Mouse (Mus musculus) embryonic fibroblast, embryonic 13.5 days (primary cell): ENCODE data around the gene Rsph9. TPM values are rescaled to one million over a fixed set of nuclear protein-coding genes. Genes with fewer than 3 reads are reported as not detected.

Experiments
- H3K27ac ChIP-seq: 2 replicates; pipeline ENCODE4 v1.5.1; 2012; ENCODE audit warnings: low read length, control low read depth, inconsistent platforms; ENCODE audit not compliant: insufficient read depth
- H3K4me1 ChIP-seq: 2 replicates; pipeline ENCODE4 v1.6.1; 2011; ENCODE audit warnings: low read length; ENCODE audit not compliant: control insufficient read depth, insufficient read depth
- H3K4me3 ChIP-seq: 2 replicates; pipeline ENCODE4 v1.5.1; 2011; ENCODE audit warnings: mild to moderate bottlenecking, control low read depth, low read length; ENCODE audit not compliant: insufficient read depth
- CTCF ChIP-seq: IDR thresholded peaks from 2 replicates; pipeline ENCODE4 v1.5.1; 2011; ENCODE audit warnings: mild to moderate bottlenecking, control low read depth, low read length, moderate library complexity, borderline replicate concordance; ENCODE audit not compliant: insufficient read depth
- POLR2A ChIP-seq: IDR thresholded peaks from 2 replicates; pipeline ENCODE4 v1.6.1; 2011; ENCODE audit warnings: low read depth, mild to moderate bottlenecking, control low read depth, low read length, moderate library complexity
- polyA plus RNA-seq: library from polyadenylated mRNA; stranded (reverse); fragments of >200 nt; gene quantifications from 2 replicates; pipeline ENCODE4 v1.2.4, GENCODE M21; 2011; ENCODE audit warnings: low read depth; ENCODE audit not compliant: missing spikeins, insufficient read length

Gene Rsph9
- polyA plus RNA-seq, 1 experiment, result 3.4 TPM

DNA sequence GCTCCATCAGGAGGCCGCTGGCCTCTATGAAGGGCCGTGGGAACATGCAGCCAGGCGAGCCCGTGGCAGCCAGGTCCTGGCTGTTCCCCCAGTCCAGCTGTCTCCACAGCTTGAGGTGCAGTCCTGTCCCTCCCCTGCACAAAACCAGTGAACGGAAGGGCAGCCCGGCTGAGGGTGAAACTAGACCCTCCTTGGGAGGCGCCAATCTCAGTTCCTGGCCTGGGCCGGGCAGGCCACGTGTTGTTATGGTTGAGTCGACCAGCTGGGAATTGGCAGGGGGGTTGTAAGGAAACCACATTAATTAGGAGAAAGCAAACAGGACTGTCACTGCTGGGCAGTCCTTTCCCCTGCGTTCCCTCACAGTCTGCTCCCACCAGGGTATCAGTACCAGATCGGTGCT lies 39.5 kb downstream of the Rsph9 start:
- Histone ChIP-seq H3K27ac (no peak overlapping the region), H3K4me1 (no peaks in the 10 kb centered on the region; the same call in none of the 2 replicates), H3K4me3 (no peak overlapping the region)
- TF ChIP-seq POLR2A, result no peak
- no peak for TF ChIP-seq CTCF

DNA sequence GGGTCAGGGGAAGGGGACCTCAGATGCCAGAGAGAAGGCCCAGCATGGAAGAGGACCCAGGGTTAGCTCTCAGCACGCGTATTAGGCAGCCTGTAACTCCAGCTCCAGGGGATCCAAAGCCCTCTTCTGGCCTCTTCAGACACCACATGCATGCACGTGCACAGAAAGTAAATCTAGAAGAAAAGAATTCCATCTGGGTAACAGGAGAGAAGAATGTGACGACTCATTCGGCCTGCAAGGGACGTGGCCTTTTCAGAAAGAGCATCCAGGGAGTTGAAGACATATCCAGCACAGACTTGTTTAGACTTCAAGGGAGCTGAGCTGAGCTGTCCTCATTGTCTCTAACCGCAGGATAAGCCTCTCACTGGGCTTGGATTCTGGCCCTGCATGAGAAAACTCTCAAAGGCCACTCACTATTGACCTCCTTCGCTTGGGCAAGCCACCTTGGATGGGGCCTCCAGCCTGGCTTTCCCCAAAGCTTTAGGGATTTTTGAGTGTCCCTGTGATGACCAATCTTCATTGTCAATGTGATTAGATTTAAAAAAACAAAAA lies 41.3 kb downstream of the Rsph9 start:
- no peak overlapping the region for H3K4me3 ChIP-seq
- H3K27ac ChIP-seq, result peak overlapping the region; percentile 14; the same call in 1 of the 2 replicates
- no peaks in the 10 kb centered on the region; the same call in none of the 2 replicates for H3K4me1 ChIP-seq
- no peak for TF ChIP-seq CTCF
- TF ChIP-seq POLR2A, result no peak

DNA sequence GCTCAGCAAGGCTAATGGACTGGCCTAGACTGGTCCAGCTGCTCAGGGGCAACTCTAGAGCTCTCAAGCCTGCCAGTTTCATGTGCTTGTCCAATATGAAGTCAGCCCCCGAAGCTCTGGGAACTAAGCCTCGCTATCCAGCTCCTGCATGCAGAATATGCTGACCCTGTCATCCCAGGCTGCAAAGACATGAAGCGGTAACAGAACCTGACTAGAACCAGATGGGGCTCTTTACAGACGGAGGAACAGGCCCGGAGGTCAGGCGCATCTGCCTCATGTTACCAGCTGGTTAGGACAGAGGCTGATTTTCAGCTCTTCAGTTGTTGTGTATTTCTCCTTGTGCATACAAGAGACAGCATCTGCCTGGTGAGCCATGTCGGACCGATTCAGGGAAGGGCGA lies 42.1 kb downstream of the Rsph9 start:
- no peaks in the 10 kb centered on the region; the same call in none of the 2 replicates for H3K4me1 ChIP-seq
- no peak overlapping the region for H3K4me3 ChIP-seq
- no peak overlapping the region for H3K27ac ChIP-seq
- TF ChIP-seq CTCF, result no peak
- no peak for TF ChIP-seq POLR2A

DNA sequence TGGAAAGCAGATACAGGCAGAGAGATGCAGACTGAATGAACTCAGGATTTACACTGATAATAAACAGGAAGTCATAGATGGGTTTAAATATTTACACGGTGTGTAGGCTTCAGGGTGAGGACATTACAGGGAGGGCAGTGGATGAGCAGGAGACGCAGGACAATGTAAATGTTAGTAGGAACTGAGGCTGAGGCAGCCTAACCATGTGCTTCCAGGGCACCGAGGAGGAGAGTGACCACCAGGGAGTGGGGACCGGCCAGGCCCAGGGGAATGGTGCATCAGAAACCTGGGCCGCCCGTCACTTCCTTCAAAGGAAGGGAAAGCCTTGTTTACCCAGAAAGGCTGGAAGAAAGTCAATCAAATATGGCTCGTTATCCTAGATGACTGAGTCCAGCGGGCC lies 45.5 kb downstream of the Rsph9 start:
- H3K4me3 ChIP-seq, result no peak overlapping the region
- no peak for TF ChIP-seq CTCF
- TF ChIP-seq POLR2A, result no peak
- H3K27ac ChIP-seq, result no peak overlapping the region
- H3K4me1 ChIP-seq, result no peaks in the 10 kb centered on the region; the same call in none of the 2 replicates

DNA sequence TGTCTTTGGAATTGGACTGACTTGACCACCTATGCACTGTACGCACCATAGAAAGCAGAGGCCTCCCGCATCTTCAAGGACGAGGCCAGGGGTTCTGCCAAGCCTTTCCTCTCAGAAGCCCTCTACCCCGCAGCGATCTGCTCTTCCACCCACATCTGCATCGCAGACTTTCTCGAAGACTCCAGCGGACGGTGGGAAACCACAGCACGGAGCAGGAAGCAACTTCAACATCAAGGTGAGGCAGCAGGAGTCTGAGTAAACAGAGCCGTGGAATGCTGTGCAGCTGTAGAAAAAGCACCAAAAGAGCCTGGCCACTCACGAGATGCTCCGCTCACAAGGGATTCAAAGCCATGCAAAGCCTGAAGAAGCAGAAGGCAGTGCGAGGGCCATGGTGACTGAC lies 52.1 kb downstream of the Rsph9 start:
- no peak overlapping the region for H3K4me3 ChIP-seq
- 0 out of 2 replicates have a peak, but pooled peaks cover under 1% of the 10 kb centered on the region for H3K4me1 ChIP-seq
- no peak overlapping the region for H3K27ac ChIP-seq
- TF ChIP-seq POLR2A (no peak), CTCF (no peak)

DNA sequence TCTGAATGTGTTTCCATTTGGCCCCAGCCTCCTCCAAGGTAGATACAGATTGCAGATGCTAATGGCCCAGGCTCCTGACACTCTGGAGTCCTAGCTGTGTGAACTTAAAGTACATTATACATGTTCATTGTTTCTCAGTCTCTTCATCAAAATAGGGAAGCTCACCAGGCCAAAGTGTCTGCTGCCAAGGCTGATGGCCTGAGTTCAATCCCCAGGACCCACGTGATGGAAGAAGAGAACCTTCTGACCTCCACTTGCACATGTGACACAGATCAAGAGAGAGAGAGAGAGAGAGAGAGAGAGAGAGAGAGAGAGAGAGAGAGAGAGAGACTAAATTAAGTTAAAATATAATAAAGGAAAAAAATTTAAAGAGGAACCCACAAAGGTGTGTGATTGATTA lies 52.7 kb downstream of the Rsph9 start:
- TF ChIP-seq POLR2A (no peak), CTCF (no peak)

DNA sequence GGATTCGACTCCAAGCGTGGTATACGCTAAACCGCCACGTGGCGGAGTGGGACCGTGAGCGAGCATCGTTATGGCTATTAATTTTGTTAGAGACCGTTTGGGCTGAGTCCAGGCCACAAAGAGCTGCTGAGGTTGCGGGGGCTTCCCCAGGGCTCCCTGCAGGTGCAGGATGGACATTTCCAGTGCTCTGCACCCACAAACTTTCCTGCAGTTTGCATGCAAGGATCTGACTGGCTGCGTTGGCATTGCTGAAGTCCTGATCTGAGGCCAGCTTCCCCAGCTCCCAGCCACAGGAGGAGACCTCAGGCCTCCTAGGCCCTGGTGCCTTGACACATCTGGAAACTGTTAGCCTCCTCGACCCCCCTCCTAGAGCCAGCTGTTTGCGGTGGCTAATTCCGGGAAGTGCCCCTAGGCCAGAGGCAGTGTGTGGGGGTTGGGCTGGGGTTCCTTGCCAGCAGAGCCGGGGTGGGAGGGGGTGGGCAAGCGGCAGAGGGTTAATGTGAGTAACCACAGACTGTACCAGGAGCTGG lies 57.6 kb downstream of the Rsph9 start:
- TF ChIP-seq POLR2A, result no peak
- TF ChIP-seq CTCF, result peak; percentile 36; the same call in 1 of the 2 replicates
- Histone ChIP-seq H3K4me1 (0 out of 2 replicates have a peak, but pooled peaks cover 3% of the 10 kb centered on the region), H3K27ac (no peak overlapping the region), H3K4me3 (no peak overlapping the region)

More for the DNA sequence above, 52.7 kb downstream of the Rsph9 start:
- H3K4me1 ChIP-seq, result 0 out of 2 replicates have a peak, but pooled peaks cover 3% of the 10 kb centered on the region
- H3K4me3 ChIP-seq, result no peak overlapping the region
- H3K27ac ChIP-seq, result no peak overlapping the region

DNA sequence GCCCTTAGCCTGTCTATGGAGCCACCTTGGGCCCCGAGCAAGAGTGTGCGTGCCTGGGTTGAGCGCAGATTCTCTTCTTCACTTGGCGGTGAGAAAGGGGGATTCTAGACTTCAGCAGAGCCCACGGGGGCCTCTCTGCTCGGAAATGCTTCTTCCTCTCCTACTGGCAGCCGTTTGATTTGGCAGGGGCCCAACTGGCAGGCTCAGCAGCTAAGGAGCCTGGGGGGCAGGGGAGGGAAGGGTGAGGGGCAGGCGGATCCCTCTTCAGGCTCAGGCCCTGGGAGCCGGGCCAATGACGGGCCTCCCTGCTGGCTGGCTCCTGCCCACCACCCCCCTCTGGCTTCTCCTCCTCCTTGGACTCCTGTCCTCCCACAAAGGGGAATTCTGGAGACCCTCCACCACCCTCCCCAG lies 59.9 kb downstream of the Rsph9 start:
- Histone ChIP-seq H3K4me1 (0 out of 2 replicates have a peak, but pooled peaks cover 3% of the 10 kb centered on the region), H3K4me3 (no peak overlapping the region), H3K27ac (no peak overlapping the region)
- TF ChIP-seq CTCF, result no peak
- TF ChIP-seq POLR2A, result no peak

DNA sequence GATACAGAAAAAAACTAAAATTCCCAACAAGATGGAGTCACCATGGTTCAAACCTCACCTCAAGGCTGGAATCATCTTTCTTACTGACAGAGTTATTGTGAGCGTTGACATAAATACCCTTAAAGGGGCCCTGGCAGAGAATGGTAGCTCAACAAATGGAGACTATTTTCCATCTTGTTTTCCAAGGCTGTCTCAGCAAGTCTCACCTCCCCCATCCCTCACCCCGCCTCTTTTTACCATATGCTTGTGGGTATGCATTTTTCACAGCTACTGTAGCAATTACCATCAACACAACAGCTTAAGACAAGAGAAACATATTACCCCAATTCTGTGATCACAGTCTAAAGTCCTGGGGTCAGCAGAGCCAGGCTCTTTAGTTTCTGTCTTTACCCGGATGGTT lies 60.6 kb downstream of the Rsph9 start:
- 0 out of 2 replicates have a peak, but pooled peaks cover 3% of the 10 kb centered on the region for H3K4me1 ChIP-seq
- H3K4me3 ChIP-seq, result no peak overlapping the region
- no peak overlapping the region for H3K27ac ChIP-seq
- TF ChIP-seq POLR2A (no peak), CTCF (no peak)

DNA sequence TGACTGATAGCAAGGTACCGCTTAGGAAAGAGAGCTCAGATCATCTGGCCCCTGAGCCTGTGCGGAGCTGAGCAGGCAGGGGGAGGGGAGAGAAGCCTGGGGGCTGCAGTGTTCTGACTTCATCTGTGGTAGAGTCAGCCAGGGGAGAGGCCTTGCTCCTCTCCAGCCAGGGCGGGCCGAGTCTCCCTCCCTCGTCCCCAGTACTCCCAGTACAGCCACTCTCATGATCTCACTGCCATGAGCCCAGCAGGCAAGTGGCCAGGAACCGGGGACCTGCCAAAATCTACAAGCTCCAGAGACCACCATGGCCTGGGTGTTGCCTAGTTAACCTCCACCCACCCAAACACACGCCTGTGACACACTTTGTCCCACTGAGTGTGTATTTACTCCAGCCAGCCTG lies 62.4 kb downstream of the Rsph9 start:
- Histone ChIP-seq H3K27ac (no peak overlapping the region), H3K4me3 (no peak overlapping the region), H3K4me1 (no peaks in the 10 kb centered on the region)
- no peak for TF ChIP-seq POLR2A
- no peak for TF ChIP-seq CTCF
